Mouse (Mus musculus): Measurements from ENCODE around the gene Sh3gl2. TPM values are rescaled to one million over a fixed set of nuclear protein-coding genes. Genes with fewer than 3 reads are reported as not detected.

Sh3gl2 gene
- polyA plus RNA-seq, 1 experiment from 2014 or later, result not detected

- H3K4me3 ChIP-seq (ENCODE audit: inconsistent target), result no peak overlapping the region
- WGBS (ENCODE audit: missing documents), result 94% methylated on average over 5 of the region's 5 CpGs
- H3K79me2 ChIP-seq (ENCODE audit: inconsistent target), result no peaks in the 10 kb centered on the region
- no peaks in the 10 kb centered on the region for H3K36me3 ChIP-seq (ENCODE audit: inconsistent target)
- H3K27ac ChIP-seq, result no peak overlapping the region
Measured at GRCm38 (mm10) chr4:85256461-85257202, 51.7 kb downstream of the Sh3gl2 start.

GRCm38 (mm10) chr4:85257771-85258341, 52.9 kb downstream of the Sh3gl2 start:
- Histone ChIP-seq H3K36me3 (ENCODE audit: inconsistent target) (no peaks in the 10 kb centered on the region), H3K27ac (no peak overlapping the region), H3K4me3 (ENCODE audit: inconsistent target) (no peak overlapping the region), H3K79me2 (ENCODE audit: inconsistent target) (no peaks in the 10 kb centered on the region)
- WGBS (ENCODE audit: missing documents), result 92% methylated on average over 2 of the region's 4 CpGs

GRCm38 (mm10) chr4:85260687-85261658, 56.0 kb downstream of the Sh3gl2 start:
- H3K4me3 ChIP-seq (ENCODE audit: inconsistent target), result no peak overlapping the region
- H3K36me3 ChIP-seq (ENCODE audit: inconsistent target), result no peaks in the 10 kb centered on the region
- no peaks in the 10 kb centered on the region for H3K79me2 ChIP-seq (ENCODE audit: inconsistent target)
- H3K27ac ChIP-seq, result no peak overlapping the region
- 81% methylated on average over 12 of the region's 12 CpGs for WGBS (ENCODE audit: missing documents)

GRCm38 (mm10) chr4:85262146-85262545, 57.2 kb downstream of the Sh3gl2 start:
- Histone ChIP-seq H3K79me2 (ENCODE audit: inconsistent target) (no peaks in the 10 kb centered on the region), H3K36me3 (ENCODE audit: inconsistent target) (no peaks in the 10 kb centered on the region)
- 67% methylated on average over 6 of the region's 6 CpGs for WGBS (ENCODE audit: missing documents)

GRCm38 (mm10) chr4:85262606-85263005, 57.7 kb downstream of the Sh3gl2 start:
- H3K4me3 ChIP-seq (ENCODE audit: inconsistent target), result no peak overlapping the region
- no peaks in the 10 kb centered on the region for H3K79me2 ChIP-seq (ENCODE audit: inconsistent target)
- no peaks in the 10 kb centered on the region for H3K36me3 ChIP-seq (ENCODE audit: inconsistent target)
- H3K27ac ChIP-seq, result no peak overlapping the region
- 89% methylated on average over 13 of the region's 13 CpGs for WGBS (ENCODE audit: missing documents)

More at GRCm38 (mm10) chr4:85262146-85262545, 57.2 kb downstream of the Sh3gl2 start:
- H3K4me3 ChIP-seq (ENCODE audit: inconsistent target), result no peak overlapping the region
- no peak overlapping the region for H3K27ac ChIP-seq

GRCm38 (mm10) chr4:85267456-85267855, 62.5 kb downstream of the Sh3gl2 start:
- WGBS (ENCODE audit: missing documents), result 80% methylated on average over 2 of the region's 2 CpGs
- no peaks in the 10 kb centered on the region for H3K79me2 ChIP-seq (ENCODE audit: inconsistent target)
- no peaks in the 10 kb centered on the region for H3K36me3 ChIP-seq (ENCODE audit: inconsistent target)
- H3K27ac ChIP-seq, result no peak overlapping the region
- H3K4me3 ChIP-seq (ENCODE audit: inconsistent target), result no peak overlapping the region

- no peak overlapping the region for H3K4me3 ChIP-seq (ENCODE audit: inconsistent target)
- no peak overlapping the region for H3K27ac ChIP-seq
- no peaks in the 10 kb centered on the region for H3K79me2 ChIP-seq (ENCODE audit: inconsistent target)
- no peaks in the 10 kb centered on the region for H3K36me3 ChIP-seq (ENCODE audit: inconsistent target)
- 90% methylated on average over 4 of the region's 4 CpGs for WGBS (ENCODE audit: missing documents)
Measured at GRCm38 (mm10) chr4:85272877-85273276, 68.0 kb downstream of the Sh3gl2 start.

GRCm38 (mm10) chr4:85273452-85273851, 68.5 kb downstream of the Sh3gl2 start:
- WGBS (ENCODE audit: missing documents), result 64% methylated on average over 3 of the region's 3 CpGs
- H3K79me2 ChIP-seq (ENCODE audit: inconsistent target), result no peaks in the 10 kb centered on the region

GRCm38 (mm10) chr4:85283151-85283550, 78.2 kb downstream of the Sh3gl2 start:
- Histone ChIP-seq H3K4me3 (ENCODE audit: inconsistent target) (no peak overlapping the region), H3K27ac (no peak overlapping the region), H3K36me3 (ENCODE audit: inconsistent target) (no peaks in the 10 kb centered on the region), H3K79me2 (ENCODE audit: inconsistent target) (no peaks in the 10 kb centered on the region)
- WGBS (ENCODE audit: missing documents), result 92% methylated on average over 9 of the region's 9 CpGs

More at GRCm38 (mm10) chr4:85273452-85273851, 68.5 kb downstream of the Sh3gl2 start:
- Histone ChIP-seq H3K36me3 (ENCODE audit: inconsistent target) (no peaks in the 10 kb centered on the region), H3K4me3 (ENCODE audit: inconsistent target) (no peak overlapping the region), H3K27ac (no peak overlapping the region)

- no peak overlapping the region for H3K4me3 ChIP-seq (ENCODE audit: inconsistent target)
- H3K27ac ChIP-seq, result no peak overlapping the region
- H3K36me3 ChIP-seq (ENCODE audit: inconsistent target), result no peaks in the 10 kb centered on the region
- 60% methylated on average over 1 of the region's 1 CpGs for whole genome bisulfite sequencing (ENCODE audit: missing documents)
- no peaks in the 10 kb centered on the region for H3K79me2 ChIP-seq (ENCODE audit: inconsistent target)
Measured at GRCm38 (mm10) chr4:85289990-85290389, 85.1 kb downstream of the Sh3gl2 start.

- no peak overlapping the region for H3K27ac ChIP-seq
- WGBS (ENCODE audit: missing documents), result 89% methylated on average over 4 of the region's 4 CpGs
- no peak overlapping the region for H3K4me3 ChIP-seq (ENCODE audit: inconsistent target)
- H3K79me2 ChIP-seq (ENCODE audit: inconsistent target), result no peaks in the 10 kb centered on the region
- H3K36me3 ChIP-seq (ENCODE audit: inconsistent target), result no peaks in the 10 kb centered on the region
Measured at GRCm38 (mm10) chr4:85291296-85291695, 86.4 kb downstream of the Sh3gl2 start.

GRCm38 (mm10) chr4:85293368-85293767, 88.4 kb downstream of the Sh3gl2 start:
- no peak overlapping the region for H3K4me3 ChIP-seq (ENCODE audit: inconsistent target)
- no peaks in the 10 kb centered on the region for H3K36me3 ChIP-seq (ENCODE audit: inconsistent target)
- H3K27ac ChIP-seq, result no peak overlapping the region
- no peaks in the 10 kb centered on the region for H3K79me2 ChIP-seq (ENCODE audit: inconsistent target)
- WGBS (ENCODE audit: missing documents), result 81% methylated on average over 3 of the region's 3 CpGs

- H3K27ac ChIP-seq, result no peak overlapping the region
- H3K4me3 ChIP-seq (ENCODE audit: inconsistent target), result no peak overlapping the region
- H3K79me2 ChIP-seq (ENCODE audit: inconsistent target), result no peaks in the 10 kb centered on the region
- no peaks in the 10 kb centered on the region for H3K36me3 ChIP-seq (ENCODE audit: inconsistent target)
- 91% methylated on average over 6 of the region's 6 CpGs for WGBS (ENCODE audit: missing documents)
Measured at GRCm38 (mm10) chr4:85300610-85301405, 95.9 kb downstream of the Sh3gl2 start.
